Mouse (Mus musculus): ENCODE data around the gene Pin4.

GRCm38 (mm10) chrX:102075158-102075557 is 44.1 kb upstream of the Pin4 start:
- no peak for TF ChIP-seq POLR2A (IDR thresholded peaks at IDR 0.05; ENCODE audit: extremely low read depth, insufficient read depth, low read length)
- TF ChIP-seq CTCF (IDR thresholded peaks at IDR 0.05; ENCODE audit: low read depth, low read length): no peak
